Mouse (Mus musculus): ENCODE data around the gene Traf1.

The Traf1 gene

DNA sequence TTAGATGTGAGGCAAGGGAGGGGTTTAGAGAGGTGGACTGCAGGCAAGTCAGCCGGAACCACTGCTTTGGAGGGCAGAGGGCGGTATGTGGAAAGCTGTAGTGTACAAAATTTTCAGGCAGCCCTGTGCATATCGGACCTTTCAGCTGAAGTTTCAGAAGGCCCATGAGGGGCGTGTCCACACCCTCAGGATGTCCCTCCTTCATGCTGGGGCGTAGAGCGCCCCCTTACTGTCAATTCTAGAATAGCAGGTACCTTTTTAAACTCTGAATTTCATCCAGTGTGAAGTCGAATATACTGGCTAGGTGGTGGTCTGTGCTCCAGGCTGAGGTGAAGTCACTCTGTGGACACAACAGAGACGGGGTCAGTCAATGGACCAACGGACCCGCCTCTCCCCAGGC is 63.8 kb downstream of the Traf1 start:
- DNase-seq = no peak

DNA sequence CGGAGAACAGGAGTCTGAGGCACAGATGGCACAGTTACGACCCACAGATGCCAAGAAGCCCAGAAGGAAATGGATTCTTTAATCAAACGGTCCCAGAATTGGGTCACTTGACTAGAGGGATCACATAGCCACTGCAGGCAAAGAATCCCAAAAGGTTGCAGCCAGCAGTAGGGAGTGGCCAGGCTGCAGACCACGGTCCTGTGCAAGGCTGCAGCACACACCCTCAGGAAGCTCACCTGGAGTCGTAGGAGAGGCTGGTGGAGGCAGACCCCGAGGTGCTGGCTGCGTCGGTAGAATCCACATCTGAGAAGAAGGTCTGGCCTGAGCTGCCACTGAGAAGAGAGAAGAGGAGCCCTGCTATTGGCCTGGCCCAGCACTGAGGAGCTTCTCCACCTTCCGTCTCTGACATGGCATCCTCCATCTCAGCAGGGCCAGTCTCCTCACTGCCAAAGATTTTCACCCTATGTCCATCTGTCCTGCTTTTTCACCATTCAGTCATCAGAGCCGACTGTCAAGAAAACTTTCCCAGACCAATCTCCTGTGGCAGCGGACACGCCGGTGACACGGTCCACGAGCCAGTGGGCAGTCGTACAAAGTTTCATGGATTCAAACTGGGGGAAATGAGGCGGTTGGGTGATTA is 64.6 kb downstream of the Traf1 start:
- no peak for DNase-seq

- DNase-seq = no peak
These were observed 66.0 kb downstream of the Traf1 start for GRCm38 (mm10) chr2:34895503-34896113.

- DNase-seq = no peak
These were observed 67.6 kb downstream of the Traf1 start for GRCm38 (mm10) chr2:34893950-34894349.

All from right cerebral cortex, postnatal 4 days (tissue).